Mouse (Mus musculus): ENCODE measurements at regions not wholly inside any gene's neighbourhood (a gene's known extent, or its start where the extent isn't known, plus 50 kb on each side); places are given as distances from the start of the nearest gene placed in this dataset.
"Not testable (repeated sequence)": the region's sequence is repeated elsewhere in the genome, so short reads cannot be mapped to it uniquely, and the experiment has no call there.

- no peak overlapping the region for H3K27ac ChIP-seq
- H3K4me2 ChIP-seq (replicated peaks): no peak overlapping the region
- H3K36me3 ChIP-seq: no peaks in the 10 kb centered on the region
- H3K9ac ChIP-seq: no peak overlapping the region
- 66% methylated on average over 3 of the region's 3 CpGs for WGBS
- H3K4me3 ChIP-seq: no peak overlapping the region
- H3K27me3 ChIP-seq: no peaks in the 10 kb centered on the region
- no peak for ATAC-seq (ENCODE audit: low FRiP score)
- peaks cover 7% of the 10 kb centered on the region; the same call in 1 of the 2 replicates for H3K4me1 ChIP-seq
- H3K9me3 ChIP-seq (replicated peaks): no peaks in the 10 kb centered on the region
Observed at GRCm38 (mm10) chr13:42000966-42001365, 50.9 kb upstream of the Hivep1 start.

GRCm38 (mm10) chr13:41997883-41998282, 53.9 kb upstream of the Hivep1 start:
- Histone ChIP-seq H3K9me3 (replicated peaks) (no peaks in the 10 kb centered on the region), H3K36me3 (no peaks in the 10 kb centered on the region), H3K27ac (no peak overlapping the region), H3K4me2 (replicated peaks) (0 out of 2 replicates have a peak overlapping the region, but pooled peaks have one; percentile 11), H3K27me3 (no peaks in the 10 kb centered on the region), H3K9ac (no peak overlapping the region), H3K4me3 (no peak overlapping the region), H3K4me1 (peaks cover 7% of the 10 kb centered on the region; the same call in 1 of the 2 replicates)
- peak; percentile 54; the same call in 1 of the 2 replicates for ATAC-seq (ENCODE audit: low FRiP score)
- WGBS: 59% methylated on average over 9 of the region's 9 CpGs

- WGBS: 68% methylated on average over 3 of the region's 3 CpGs
- Histone ChIP-seq H3K27ac (no peak overlapping the region), H3K4me2 (replicated peaks) (no peak overlapping the region), H3K9me3 (replicated peaks) (no peaks in the 10 kb centered on the region), H3K4me3 (no peak overlapping the region), H3K36me3 (no peaks in the 10 kb centered on the region), H3K27me3 (no peaks in the 10 kb centered on the region), H3K9ac (no peak overlapping the region), H3K4me1 (peaks cover 7% of the 10 kb centered on the region; the same call in 1 of the 2 replicates)
- no peak for ATAC-seq (ENCODE audit: low FRiP score)
Observed at GRCm38 (mm10) chr13:41994126-41994525, 57.7 kb upstream of the Hivep1 start.

- Histone ChIP-seq H3K27ac (no peak overlapping the region), H3K4me3 (no peak overlapping the region), H3K4me1 (no peaks in the 10 kb centered on the region), H3K4me2 (replicated peaks) (no peak overlapping the region), H3K9ac (no peak overlapping the region), H3K27me3 (no peaks in the 10 kb centered on the region), H3K36me3 (no peaks in the 10 kb centered on the region), H3K9me3 (replicated peaks) (no peaks in the 10 kb centered on the region; the same call in 1 of the 2 replicates)
- no peak for ATAC-seq (ENCODE audit: low FRiP score)
- WGBS: 83% methylated on average over 3 of the region's 3 CpGs
Observed at GRCm38 (mm10) chr13:41975918-41976317, 75.9 kb upstream of the Hivep1 start.

GRCm38 (mm10) chr13:41962915-41963314, 88.9 kb upstream of the Hivep1 start:
- 72% methylated on average over 3 of the region's 3 CpGs for WGBS
- H3K27me3 ChIP-seq: no peaks in the 10 kb centered on the region
- no peak overlapping the region for H3K9ac ChIP-seq
- H3K9me3 ChIP-seq (replicated peaks): no peaks in the 10 kb centered on the region
- ATAC-seq (ENCODE audit: low FRiP score): no peak
- no peaks in the 10 kb centered on the region for H3K4me1 ChIP-seq
- no peaks in the 10 kb centered on the region for H3K36me3 ChIP-seq
- H3K4me3 ChIP-seq: no peak overlapping the region
- H3K27ac ChIP-seq: no peak overlapping the region
- H3K4me2 ChIP-seq (replicated peaks): no peak overlapping the region

- not testable (repeated sequence) for H3K4me1 ChIP-seq; H3K36me3 ChIP-seq; H3K4me2 ChIP-seq (replicated peaks); H3K27ac ChIP-seq; ATAC-seq (ENCODE audit: low FRiP score); H3K9me3 ChIP-seq (replicated peaks); H3K4me3 ChIP-seq; H3K27me3 ChIP-seq; H3K9ac ChIP-seq
- WGBS: 91% methylated on average over 3 of the region's 3 CpGs
Observed at GRCm38 (mm10) chr13:41960960-41961359, 90.9 kb upstream of the Hivep1 start.

GRCm38 (mm10) chr13:41957932-41958331, 93.9 kb upstream of the Hivep1 start:
- Histone ChIP-seq H3K36me3 (no peaks in the 10 kb centered on the region), H3K27ac (no peak overlapping the region), H3K4me3 (no peak overlapping the region), H3K9ac (no peak overlapping the region), H3K27me3 (no peaks in the 10 kb centered on the region), H3K9me3 (replicated peaks) (no peaks in the 10 kb centered on the region), H3K4me1 (no peaks in the 10 kb centered on the region), H3K4me2 (replicated peaks) (no peak overlapping the region)
- no peak for ATAC-seq (ENCODE audit: low FRiP score)
- 85% methylated on average over 4 of the region's 4 CpGs for WGBS

- H3K4me3 ChIP-seq: no peak overlapping the region
- H3K27me3 ChIP-seq: no peaks in the 10 kb centered on the region
- whole genome bisulfite sequencing: 86% methylated on average over 4 of the region's 4 CpGs
- no peak overlapping the region for H3K4me2 ChIP-seq (replicated peaks)
- no peak overlapping the region for H3K9ac ChIP-seq
- no peaks in the 10 kb centered on the region for H3K4me1 ChIP-seq
- no peaks in the 10 kb centered on the region for H3K9me3 ChIP-seq (replicated peaks)
- H3K27ac ChIP-seq: no peak overlapping the region
- no peaks in the 10 kb centered on the region for H3K36me3 ChIP-seq
- no peak for ATAC-seq (ENCODE audit: low FRiP score)
Observed at GRCm38 (mm10) chr13:41955884-41956283, 95.9 kb upstream of the Hivep1 start.

- H3K27me3 ChIP-seq: no peaks in the 10 kb centered on the region
- H3K27ac ChIP-seq: no peak overlapping the region
- H3K36me3 ChIP-seq: no peaks in the 10 kb centered on the region
- WGBS: 86% methylated on average over 3 of the region's 3 CpGs
- no peak overlapping the region for H3K9ac ChIP-seq
- no peaks in the 10 kb centered on the region for H3K9me3 ChIP-seq (replicated peaks)
- ATAC-seq (ENCODE audit: low FRiP score): no peak
- no peaks in the 10 kb centered on the region for H3K4me1 ChIP-seq
- no peak overlapping the region for H3K4me2 ChIP-seq (replicated peaks)
- no peak overlapping the region for H3K4me3 ChIP-seq
Observed at GRCm38 (mm10) chr13:41955198-41955597, 96.6 kb upstream of the Hivep1 start.

- Histone ChIP-seq H3K36me3 (no peaks in the 10 kb centered on the region), H3K27me3 (no peaks in the 10 kb centered on the region), H3K27ac (no peak overlapping the region), H3K4me1 (no peaks in the 10 kb centered on the region), H3K9me3 (replicated peaks) (no peaks in the 10 kb centered on the region), H3K4me2 (replicated peaks) (no peak overlapping the region), H3K4me3 (no peak overlapping the region), H3K9ac (no peak overlapping the region)
- ATAC-seq (ENCODE audit: low FRiP score): no peak
- WGBS: 82% methylated on average over 3 of the region's 3 CpGs
Observed at GRCm38 (mm10) chr13:41952453-41952852, 99.4 kb upstream of the Hivep1 start.

GRCm38 (mm10) chr13:41948241-41948640, 100.8 kb upstream of the Adtrp start:
- Histone ChIP-seq H3K27me3 (no peaks in the 10 kb centered on the region), H3K36me3 (no peaks in the 10 kb centered on the region), H3K4me1 (no peaks in the 10 kb centered on the region), H3K4me2 (replicated peaks) (no peak overlapping the region), H3K9me3 (replicated peaks) (no peaks in the 10 kb centered on the region), H3K4me3 (no peak overlapping the region), H3K9ac (no peak overlapping the region), H3K27ac (no peak overlapping the region)
- 73% methylated on average over 3 of the region's 3 CpGs for WGBS
- no peak for ATAC-seq (ENCODE audit: low FRiP score)

GRCm38 (mm10) chr13:41932313-41933100, 85.0 kb upstream of the Adtrp start:
- H3K27ac ChIP-seq: no peak overlapping the region
- H3K4me1 ChIP-seq: no peaks in the 10 kb centered on the region
- no peak for ATAC-seq (ENCODE audit: low FRiP score)
- no peak overlapping the region for H3K9ac ChIP-seq
- WGBS: 80% methylated on average over 12 of the region's 12 CpGs
- H3K27me3 ChIP-seq: no peaks in the 10 kb centered on the region
- no peaks in the 10 kb centered on the region for H3K36me3 ChIP-seq
- no peak overlapping the region for H3K4me3 ChIP-seq
- H3K9me3 ChIP-seq (replicated peaks): no peaks in the 10 kb centered on the region
- H3K4me2 ChIP-seq (replicated peaks): no peak overlapping the region

GRCm38 (mm10) chr13:41929768-41930167, 82.3 kb upstream of the Adtrp start:
- H3K4me1 ChIP-seq: no peaks in the 10 kb centered on the region
- no peaks in the 10 kb centered on the region for H3K36me3 ChIP-seq
- no peak overlapping the region for H3K4me3 ChIP-seq
- no peaks in the 10 kb centered on the region for H3K27me3 ChIP-seq
- no peak for ATAC-seq (ENCODE audit: low FRiP score)
- WGBS: 59% methylated on average over 1 of the region's 1 CpGs
- no peak overlapping the region for H3K9ac ChIP-seq
- H3K4me2 ChIP-seq (replicated peaks): no peak overlapping the region
- H3K9me3 ChIP-seq (replicated peaks): no peaks in the 10 kb centered on the region
- H3K27ac ChIP-seq: no peak overlapping the region
